Mouse (Mus musculus) subcutaneous adipose tissue, adult 2 months (tissue): ENCODE data around the gene Tfpi2. TPM values are rescaled to one million over a fixed set of nuclear protein-coding genes. Genes with fewer than 3 reads are reported as not detected.

Experiments
- polyA plus RNA-seq: library from polyadenylated mRNA; depleted of rRNA; stranded (reverse); fragments of >200 nt; gene quantifications from 2 replicates; pipeline ENCODE4 v1.2.3, GENCODE M21; 2012; ENCODE audit warnings: low replicate concordance; rRNA removed

Tfpi2 gene
- polyA plus RNA-seq: 4.4 and 4.8 TPM in 2 replicates

DNA sequence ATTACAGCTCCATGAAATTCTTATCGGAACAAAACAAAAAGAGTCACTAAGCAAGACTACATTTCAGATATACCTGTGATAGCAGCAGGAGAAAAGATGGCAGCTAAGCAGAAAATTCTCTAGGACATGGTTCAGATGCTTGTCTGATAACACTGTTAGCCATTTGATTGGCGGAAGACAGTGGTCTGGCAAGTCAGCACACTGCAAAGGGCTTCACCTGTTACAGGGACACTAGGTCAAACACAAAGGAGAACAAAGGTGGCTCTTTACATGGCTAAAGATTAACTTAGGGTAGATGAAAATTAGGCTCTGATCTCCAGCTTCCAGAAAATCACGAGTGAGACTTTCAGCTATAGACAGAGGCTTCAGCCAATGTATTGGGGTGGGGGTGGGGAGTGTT, at the start of gene Tfpi2:
Gene Tfpi2, minus strand, starts transcription at position 170 of the 400 bp plus-strand sequence.

GRCm38 (mm10) chr6:4003890-4004306, 15.2 kb upstream of the Tfpi2 start, which contains the start of gene Gng11:
TSS of gene Gng11 (plus strand) at chr6:4003904.

GRCm38 (mm10) chr6:3993492-3993891, 4.8 kb upstream of the Tfpi2 start, which contains the start of gene Gngt1:
TSS of gene Gngt1 (plus strand) at chr6:3993792.

Other genes with a start within 250 kb of the Tfpi2 start
- not detected in 2 replicates for gene Calcr, start 224.2 kb downstream of the Tfpi2 start, polyA plus RNA-seq
- gene Gngt1, start 4.9 kb upstream of the Tfpi2 start, polyA plus RNA-seq: not detected in 2 replicates
- gene Gng11, start 15.0 kb upstream of the Tfpi2 start, polyA plus RNA-seq: 11.6 and 12.8 TPM in 2 replicates
- 21.3 and 21.6 TPM in 2 replicates for gene Bet1, start 98.1 kb upstream of the Tfpi2 start, polyA plus RNA-seq